Comparison of ENCODE assay signal across 24 mouse cellular contexts in the genomic region with DNA sequence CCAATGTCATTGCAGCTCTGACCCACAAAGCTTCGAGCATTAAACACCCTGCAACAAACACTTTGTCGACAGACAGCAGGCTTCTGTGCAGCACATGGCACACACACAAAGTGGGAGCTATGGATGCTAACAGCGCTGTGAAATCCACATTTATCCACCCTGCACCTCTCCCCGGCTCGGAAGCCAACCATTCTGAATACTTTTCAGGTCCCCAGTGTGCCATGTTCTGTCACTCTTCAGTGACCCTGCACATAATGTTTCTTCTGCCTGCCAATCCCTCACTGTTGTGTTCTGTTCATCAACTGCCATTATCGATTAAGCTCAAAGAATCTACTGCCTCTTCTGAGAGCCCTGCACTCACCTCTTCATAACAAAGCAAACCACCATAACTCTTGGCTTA. TPM values are rescaled to one million over a fixed set of nuclear protein-coding genes. Genes with fewer than 3 reads are reported as not detected.
A peak's percentile ranks its signal among the peaks of the same experiment; 100 is the strongest.
DNase-seq lines count a peak whose midpoint lies in the region; ATAC-seq lines count a peak whose summit lies in the region.
"Had no signal": no experiment of that assay in that cellular context is flagged by ENCODE, and none has a peak within 500 bp of the region (broad histone marks: within the 10 kb centered on the region; RNA-seq: fewer than 3 reads in every experiment).

No protein-coding gene starts in this region.

- H3K9ac ChIP-seq in hindbrain, embryonic 16.5 days (ENCODE audit: low read depth, low read length), result no peak overlapping the region
- H3K9ac ChIP-seq in hindbrain, embryonic 13.5 days, result no peak overlapping the region
- no peak overlapping the region for H3K9ac ChIP-seq in midbrain, embryonic 11.5 days (ENCODE audit: low read length)
- no peak overlapping the region for H3K9ac ChIP-seq in midbrain, embryonic 14.5 days (replicated peaks; ENCODE audit: low read length)
- H3K9ac ChIP-seq: limb, embryonic 15.5 days; liver, embryonic 14.5 days; stomach, embryonic 15.5 days had no signal

- no peak overlapping the region for H3K27ac ChIP-seq in hindbrain, embryonic 16.5 days (ENCODE audit: low read depth, low read length)
- H3K27ac ChIP-seq in hindbrain, embryonic 13.5 days, result no peak overlapping the region
- H3K27ac ChIP-seq in midbrain, embryonic 11.5 days (ENCODE audit: low read depth, low read length), result no peak overlapping the region
- H3K27ac ChIP-seq in midbrain, embryonic 14.5 days (replicated peaks; ENCODE audit: low read depth, low read length), result 0 out of 2 replicates have a peak overlapping the region, but pooled peaks have one; percentile 37
- H3K27ac ChIP-seq: heart, adult 2 months; left cerebral cortex, adult 2 months; limb, embryonic 15.5 days; liver, embryonic 14.5 days; stomach, embryonic 15.5 days had no signal

- H3K4me1 ChIP-seq in hindbrain, embryonic 16.5 days (ENCODE audit: control insufficient read depth, insufficient read depth, low read depth, low read length), result no peaks in the 10 kb centered on the region
- H3K4me1 ChIP-seq in hindbrain, embryonic 13.5 days (replicated peaks), result peaks cover 4% of the 10 kb centered on the region
- peaks cover 9% of the 10 kb centered on the region for H3K4me1 ChIP-seq in midbrain, embryonic 11.5 days (ENCODE audit: control insufficient read depth, insufficient read depth, low read length)
- H3K4me1 ChIP-seq in midbrain, embryonic 14.5 days (ENCODE audit: control insufficient read depth, insufficient read depth, low read length), result peaks cover 14% of the 10 kb centered on the region
- H3K4me1 ChIP-seq: limb, embryonic 15.5 days; stomach, embryonic 15.5 days had no signal

- H3K9me3 ChIP-seq in hindbrain, embryonic 16.5 days (ENCODE audit: control insufficient read depth, low read length), result no peaks in the 10 kb centered on the region
- H3K9me3 ChIP-seq in hindbrain, embryonic 13.5 days, result no peaks in the 10 kb centered on the region
- no peaks in the 10 kb centered on the region for H3K9me3 ChIP-seq in midbrain, embryonic 11.5 days (ENCODE audit: control insufficient read depth, low read length)
- no peaks in the 10 kb centered on the region for H3K9me3 ChIP-seq in midbrain, embryonic 14.5 days (ENCODE audit: control insufficient read depth, low read length)
- H3K9me3 ChIP-seq: limb, embryonic 15.5 days; stomach, embryonic 15.5 days had no signal

- H3K4me3 ChIP-seq in hindbrain, embryonic 16.5 days (ENCODE audit: low read length), result no peak overlapping the region
- no peak overlapping the region for H3K4me3 ChIP-seq in hindbrain, embryonic 13.5 days
- H3K4me3 ChIP-seq in midbrain, embryonic 11.5 days (ENCODE audit: low read depth, low read length), result no peak overlapping the region
- H3K4me3 ChIP-seq in midbrain, embryonic 14.5 days (replicated peaks; ENCODE audit: low read depth, low read length), result no peak overlapping the region
- H3K4me3 ChIP-seq: heart, adult 2 months; left cerebral cortex, adult 2 months; limb, embryonic 15.5 days; myocyte; stomach, embryonic 15.5 days had no signal

- no peak for DNase-seq in midbrain, embryonic 11.5 days (ENCODE audit: low spot score, missing footprints)
- DNase-seq in midbrain, embryonic 14.5 days, result no peak
- peak; percentile 72 for DNase-seq in retina, embryonic 14.5 days (ENCODE audit: low spot score)
- DNase-seq in ovary, postnatal 36 days (ENCODE audit: low spot score), result no peak
- DNase-seq in right cerebral cortex, postnatal 10 days (ENCODE audit: low spot score in 2 of 2), result no peak
- DNase-seq: adrenal gland, adult 8-10 months; cerebellum, adult 2 months; gastrocnemius, postnatal 14 days; heart, adult 2 months; heart, postnatal 36 days; kidney, adult 11 months; layer of hippocampus, adult 9-11 months; lung, postnatal 4 days; right cerebral cortex, postnatal 4 days; thymus, postnatal 25 days had no signal

- H3K27me3 ChIP-seq in hindbrain, embryonic 16.5 days (replicated peaks; ENCODE audit: control insufficient read depth, insufficient read depth, low read length), result no peaks in the 10 kb centered on the region
- no peaks in the 10 kb centered on the region for H3K27me3 ChIP-seq in hindbrain, embryonic 13.5 days
- no peaks in the 10 kb centered on the region for H3K27me3 ChIP-seq in midbrain, embryonic 11.5 days (ENCODE audit: control insufficient read depth, insufficient read depth, low read length)
- H3K27me3 ChIP-seq in midbrain, embryonic 14.5 days (ENCODE audit: control insufficient read depth, insufficient read depth, low read length), result no peaks in the 10 kb centered on the region
- H3K27me3 ChIP-seq: limb, embryonic 15.5 days; stomach, embryonic 15.5 days had no signal

- ATAC-seq in hindbrain, embryonic 16.5 days, result peak; percentile 76
- ATAC-seq in hindbrain, embryonic 13.5 days (ENCODE audit: low FRiP score), result no peak
- ATAC-seq in midbrain, embryonic 11.5 days (ENCODE audit: low FRiP score), result 0 out of 2 replicates have a peak, but pooled peaks have one; percentile 27
- no peak for ATAC-seq in midbrain, embryonic 14.5 days (ENCODE audit: low FRiP score, low TSS enrichment)
- ATAC-seq: activated CD4-positive, CD25-positive, alpha-beta regulatory T cell, adult 4 months; forebrain, embryonic 14.5 days had no signal

- no peak overlapping the region for H3K4me2 ChIP-seq in hindbrain, embryonic 16.5 days (ENCODE audit: low read length)
- H3K4me2 ChIP-seq in hindbrain, embryonic 13.5 days, result no peak overlapping the region
- no peak overlapping the region for H3K4me2 ChIP-seq in midbrain, embryonic 11.5 days
- no peak overlapping the region for H3K4me2 ChIP-seq in midbrain, embryonic 14.5 days (ENCODE audit: low read length)
- H3K4me2 ChIP-seq: limb, embryonic 15.5 days; stomach, embryonic 15.5 days had no signal

- H3K36me3 ChIP-seq in hindbrain, embryonic 16.5 days (ENCODE audit: control insufficient read depth, insufficient read depth, low read length), result no peaks in the 10 kb centered on the region
- no peaks in the 10 kb centered on the region for H3K36me3 ChIP-seq in hindbrain, embryonic 13.5 days
- H3K36me3 ChIP-seq in midbrain, embryonic 11.5 days (ENCODE audit: control insufficient read depth, insufficient read depth, low read length), result no peaks in the 10 kb centered on the region
- no peaks in the 10 kb centered on the region for H3K36me3 ChIP-seq in midbrain, embryonic 14.5 days (ENCODE audit: control insufficient read depth, insufficient read depth, low read length)
- H3K36me3 ChIP-seq: limb, embryonic 15.5 days; stomach, embryonic 15.5 days had no signal

- WGBS in hindbrain, embryonic 16.5 days, result 43% methylated on average over 6 of the region's 6 CpGs
- 53% methylated on average over 6 of the region's 6 CpGs for WGBS in hindbrain, embryonic 13.5 days
- WGBS in midbrain, embryonic 11.5 days, result 50% methylated on average over 6 of the region's 6 CpGs
- WGBS in midbrain, embryonic 14.5 days, result 18% methylated on average over 6 of the region's 6 CpGs

RNA-seq across cellular contexts. Expression of gene Mab21l1, which starts 48.6 kb away (rescaled TPM):
- 160 TPM in 2 replicates for polyA plus RNA-seq in hindbrain, embryonic 16.5 days (2015; fragmentation: Nextera tagmentation; extraction: Ambion mirVana)
- polyA plus RNA-seq in hindbrain, embryonic 13.5 days (2015; fragmentation: Nextera tagmentation; extraction: Ambion mirVana), result 167 and 174 TPM in 2 replicates
- 92.8 and 102 TPM in 2 replicates for polyA plus RNA-seq in midbrain, embryonic 11.5 days (2014; fragmentation: Nextera tagmentation; extraction: Ambion mirVana)
- 218 and 237 TPM in 2 replicates for polyA plus RNA-seq in midbrain, embryonic 14.5 days (2014; fragmentation: Nextera tagmentation; extraction: Ambion mirVana)

Comparison
In these comparisons a context has a peak if more than half of its experiments do, and no peak if none do; other contexts are left out.
1. ATAC-seq: peak in hindbrain, embryonic 16.5 days (single experiment) and midbrain, embryonic 11.5 days (single experiment); none in hindbrain, embryonic 13.5 days (single experiment) and midbrain, embryonic 14.5 days (single experiment).